Mouse (Mus musculus) left cerebral cortex, adult 2 months (tissue): ENCODE measurements around the gene Adk. TPM values are rescaled to one million over a fixed set of nuclear protein-coding genes. Genes with fewer than 3 reads are reported as not detected.

Experiments used
- DNase-seq, 2 experiments: peaks; one replicate each; pipeline ENCODE4 v3.0.0; 2021 to 2022; ENCODE audit warnings: low spot score in 2 of 2, mixed read lengths in 1 of 2; ENCODE audit errors: extremely low spot score in 1 of 2
- H3K27ac ChIP-seq: fragments of 200-600 bp; 2 replicates; pipeline ENCODE4 v1.8.1; 2022
- H3K4me3 ChIP-seq: fragments of 200-600 bp; 2 replicates; pipeline ENCODE4 v1.8.1; 2022
- CTCF ChIP-seq: fragments of 200-600 bp; IDR thresholded peaks from 2 replicates; pipeline ENCODE4 v1.8.1; 2022; ENCODE audit warnings: antibody characterized with exemption, mild to moderate bottlenecking, moderate library complexity
- intact Hi-C: fragments of 180-260 bp; cut with DNase I; formaldehyde crosslinking; loops from one replicate; pipeline ENCODE4 v1.15.1; 2025
- total RNA-seq, 2 experiments: library from RNA; stranded (reverse); gene quantifications; 2 replicates each; pipeline ENCODE4 v1.2.3; 2021

Gene Adk
- total RNA-seq, 2 experiments from 2014 or later = 59.5 to 69.6 TPM

DNA sequence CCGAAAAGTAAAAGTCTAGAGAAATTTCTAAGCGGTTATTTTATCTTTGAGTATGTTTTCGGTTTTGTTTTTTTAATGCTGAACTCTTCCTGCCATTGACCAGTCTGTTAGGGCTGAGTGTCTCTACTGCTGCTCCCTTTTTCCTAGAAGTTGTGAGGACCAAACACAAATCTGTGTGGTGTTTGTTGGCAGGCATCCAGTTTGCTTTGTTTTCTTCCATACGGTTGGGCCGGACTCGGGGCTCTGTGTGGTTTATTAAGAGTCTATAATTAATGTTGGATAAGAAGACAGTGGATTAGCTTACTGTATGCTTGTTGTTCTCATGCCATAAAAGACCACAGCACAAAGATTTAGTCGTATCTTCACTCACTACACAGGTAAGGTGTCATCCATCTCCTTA lies 233.9 kb downstream of the Adk start:
- no peak for TF ChIP-seq CTCF
- DNase-seq = no peak
- H3K4me3 ChIP-seq = no peak overlapping the region
- H3K27ac ChIP-seq = no peak overlapping the region
- intact Hi-C loops = no loop called here

DNA sequence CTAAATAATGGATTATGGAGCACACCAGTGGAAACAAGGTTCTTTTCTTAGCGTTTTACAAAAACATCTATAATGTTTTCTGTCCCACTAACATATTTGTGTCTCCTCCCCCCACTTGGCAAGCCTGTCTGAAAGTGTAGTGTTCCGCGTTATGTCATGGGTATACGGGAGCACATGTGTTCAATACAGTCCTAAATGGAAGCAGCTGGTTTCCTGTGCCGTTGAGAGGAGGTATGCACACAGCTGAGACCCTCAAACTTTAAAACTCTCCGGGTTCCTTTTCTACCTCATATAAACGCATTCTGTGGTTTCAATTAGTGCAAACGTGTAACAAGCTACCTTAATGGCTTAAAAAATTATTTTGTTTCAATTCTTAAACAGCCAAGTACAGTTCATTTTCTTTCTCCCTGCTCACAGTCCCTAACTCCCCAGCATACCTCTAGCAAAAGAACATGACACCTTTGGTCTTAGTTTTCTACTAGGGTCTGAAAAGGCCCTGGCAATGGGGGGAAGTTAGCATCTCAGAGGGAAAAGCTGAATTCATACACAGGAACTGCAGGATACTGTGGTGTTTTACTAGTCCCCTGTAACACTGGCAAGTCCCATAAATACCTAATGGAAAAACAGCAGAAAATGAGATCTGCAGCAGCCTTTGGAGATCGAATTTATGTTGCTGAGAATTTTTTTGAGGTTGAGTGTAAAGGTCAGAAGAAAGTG lies 235.5 kb downstream of the Adk start:
- DNase-seq = no peak
- no peak for TF ChIP-seq CTCF
- intact Hi-C loops = no loop called here
- H3K27ac ChIP-seq = no peak overlapping the region
- H3K4me3 ChIP-seq = no peak overlapping the region

DNA sequence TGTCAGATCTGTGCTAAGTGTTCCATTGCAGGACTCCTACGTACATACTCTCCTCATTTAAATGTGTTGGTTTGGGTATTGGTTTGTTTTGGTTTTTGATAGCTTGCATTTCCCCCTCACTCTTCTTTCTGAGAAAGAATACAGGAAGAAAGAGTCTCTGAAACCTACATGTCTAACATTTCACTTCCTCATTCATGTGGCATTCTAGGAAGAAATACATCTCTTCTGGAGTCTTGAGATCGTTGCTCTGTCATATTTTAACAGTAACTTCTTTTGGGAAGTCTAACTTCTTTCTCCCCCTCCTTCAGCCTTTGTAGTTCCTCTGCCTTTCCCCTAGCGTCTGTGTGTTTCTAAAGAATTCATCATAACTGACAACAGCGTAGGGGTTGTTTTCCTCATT lies 247.4 kb downstream of the Adk start:
- H3K4me3 ChIP-seq = no peak overlapping the region
- no peak for DNase-seq
- no peak overlapping the region for H3K27ac ChIP-seq
- no peak for TF ChIP-seq CTCF
- intact Hi-C loops = no loop called here

DNA sequence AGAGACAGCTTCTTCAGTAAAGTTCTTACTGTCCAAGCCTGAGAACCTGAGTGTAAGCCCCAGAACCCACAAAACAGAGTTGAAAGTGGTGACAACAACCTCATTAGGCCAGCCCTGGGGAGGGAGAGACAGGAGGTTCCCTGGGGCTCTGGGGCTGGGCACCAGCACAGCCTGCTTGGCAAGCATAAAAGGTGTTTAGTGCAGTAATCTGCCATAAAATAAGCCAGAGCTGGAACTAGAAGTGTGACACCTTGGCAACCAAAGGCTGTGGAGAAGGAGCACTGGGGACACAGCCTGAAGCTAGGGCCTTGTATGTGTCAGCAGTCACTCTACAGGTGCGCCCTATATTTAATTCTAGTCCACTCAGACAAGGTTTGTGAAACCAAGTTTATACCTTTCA lies 252.4 kb downstream of the Adk start:
- no peak for DNase-seq
- no peak for TF ChIP-seq CTCF

DNA sequence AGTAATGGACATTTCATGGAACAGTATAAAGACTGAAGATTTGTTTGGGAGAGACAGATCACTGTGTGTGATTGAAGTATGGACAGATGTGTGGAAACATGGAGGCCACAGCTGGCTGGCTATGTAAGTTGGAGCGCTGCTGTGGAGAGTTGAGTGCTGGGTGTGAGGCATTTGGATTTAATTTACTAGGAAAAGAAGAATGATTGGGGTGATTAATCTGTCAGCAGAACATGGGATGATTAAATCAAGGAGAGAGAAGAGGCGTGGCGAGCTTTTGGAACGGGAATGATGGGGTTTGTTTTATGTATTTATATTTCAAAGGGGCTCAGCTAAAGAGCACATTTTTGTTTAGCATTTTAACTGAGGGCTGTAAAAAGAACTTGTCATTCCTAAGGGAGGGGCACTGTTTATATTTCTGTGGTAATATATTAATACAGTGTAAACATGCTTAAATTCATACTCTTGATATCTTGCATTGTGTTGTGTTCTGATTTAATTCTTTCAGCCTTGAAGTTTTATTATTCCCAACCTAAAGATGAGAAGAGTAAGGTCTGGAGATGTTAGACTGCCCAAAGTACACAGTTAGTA lies 256.1 kb downstream of the Adk start:
- TF ChIP-seq CTCF = no peak
- Histone ChIP-seq H3K4me3 (no peak overlapping the region), H3K27ac (no peak overlapping the region)
- DNase-seq = no peak
- intact Hi-C loops = no loop called here

More for the DNA sequence above, 252.4 kb downstream of the Adk start:
- no peak overlapping the region for H3K27ac ChIP-seq
- intact Hi-C loops = no loop called here
- no peak overlapping the region for H3K4me3 ChIP-seq

DNA sequence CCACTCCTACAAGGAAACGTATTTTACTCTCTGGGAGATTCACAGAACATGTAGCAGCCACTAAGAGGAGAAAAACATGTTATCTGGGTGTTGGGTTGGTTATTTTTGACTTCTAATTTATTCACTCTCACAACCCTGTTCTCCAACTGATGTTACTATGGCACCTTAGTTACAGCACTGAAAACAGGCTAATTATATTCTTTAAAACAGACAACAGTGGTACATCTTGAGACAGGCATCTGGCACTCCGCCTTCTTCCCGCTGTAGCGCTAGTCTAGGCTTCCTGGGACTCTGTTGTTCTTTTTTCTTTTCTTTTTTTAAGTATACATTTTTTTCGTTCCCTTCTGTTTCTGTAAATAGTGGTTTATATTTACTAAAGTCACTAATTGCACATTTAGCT lies 258.2 kb downstream of the Adk start:
- peak; percentile 32 to 35 for DNase-seq
- TF ChIP-seq CTCF = no peak
- peak overlapping the region; percentile 38; the same call in 1 of the 2 replicates for H3K27ac ChIP-seq
- intact Hi-C loops = loop anchor here (2.0 kb wide), 1 partner anchor 58 kb away; no protein-coding TSS in a partner anchor
- H3K4me3 ChIP-seq = no peak overlapping the region

DNA sequence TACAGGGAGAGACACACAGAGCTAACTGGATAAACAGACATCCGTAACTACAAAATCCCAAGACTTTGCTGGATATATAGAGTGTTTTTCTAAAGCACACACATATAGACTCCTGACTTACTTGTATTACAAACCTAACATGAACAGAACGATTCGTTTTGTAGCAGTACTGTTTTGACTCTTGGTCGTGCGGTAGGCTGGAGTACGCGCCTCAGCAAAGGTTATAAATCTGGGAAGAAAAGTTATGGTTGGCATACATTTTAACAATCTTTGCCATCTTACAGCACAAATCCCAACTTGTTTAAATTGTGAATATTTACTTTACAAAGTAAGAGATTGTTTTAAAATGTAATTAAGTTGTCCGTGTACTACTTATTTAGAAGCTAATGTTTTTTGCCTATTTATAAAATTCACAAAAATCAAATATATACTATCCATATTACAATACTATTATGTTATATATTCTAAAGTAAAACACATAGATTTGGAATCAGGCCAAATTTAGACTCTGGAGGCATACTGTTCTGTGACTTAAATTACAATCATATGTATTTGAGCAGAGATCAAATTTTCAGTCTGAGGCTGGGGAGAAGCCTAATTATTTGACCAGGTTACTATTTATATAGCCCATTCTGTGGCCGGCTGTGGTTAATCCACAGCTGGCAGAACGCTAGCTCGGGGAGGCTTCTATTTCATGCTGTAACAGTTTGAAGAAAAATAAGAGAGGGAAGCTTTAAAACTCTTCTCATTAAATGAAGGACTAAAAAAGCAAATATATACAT lies 261.4 kb downstream of the Adk start:
- Histone ChIP-seq H3K4me3 (no peak overlapping the region), H3K27ac (no peak overlapping the region)
- intact Hi-C loops = no loop called here
- DNase-seq = no peak
- TF ChIP-seq CTCF = no peak

DNA sequence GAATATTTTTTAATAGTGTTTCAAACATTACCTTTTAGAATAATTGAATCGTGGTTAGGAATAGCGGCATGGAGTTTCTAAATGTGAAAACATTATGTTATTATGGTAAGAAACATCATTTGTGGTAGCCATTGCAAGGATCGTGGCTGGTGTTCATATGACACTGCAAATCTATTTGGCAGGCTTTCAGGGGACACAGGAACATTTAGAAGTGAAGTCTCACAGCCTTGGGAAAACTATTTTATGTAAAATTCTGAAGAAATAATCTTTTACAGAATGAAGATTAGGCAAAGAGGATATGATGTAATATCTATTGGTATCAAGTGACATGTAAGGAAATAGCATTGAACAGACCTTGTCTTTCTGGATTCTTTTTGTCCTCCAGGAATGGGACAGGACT lies 262.1 kb downstream of the Adk start:
- Histone ChIP-seq H3K4me3 (no peak overlapping the region), H3K27ac (no peak overlapping the region)
- intact Hi-C loops = no loop called here
- no peak for DNase-seq
- TF ChIP-seq CTCF = no peak

DNA sequence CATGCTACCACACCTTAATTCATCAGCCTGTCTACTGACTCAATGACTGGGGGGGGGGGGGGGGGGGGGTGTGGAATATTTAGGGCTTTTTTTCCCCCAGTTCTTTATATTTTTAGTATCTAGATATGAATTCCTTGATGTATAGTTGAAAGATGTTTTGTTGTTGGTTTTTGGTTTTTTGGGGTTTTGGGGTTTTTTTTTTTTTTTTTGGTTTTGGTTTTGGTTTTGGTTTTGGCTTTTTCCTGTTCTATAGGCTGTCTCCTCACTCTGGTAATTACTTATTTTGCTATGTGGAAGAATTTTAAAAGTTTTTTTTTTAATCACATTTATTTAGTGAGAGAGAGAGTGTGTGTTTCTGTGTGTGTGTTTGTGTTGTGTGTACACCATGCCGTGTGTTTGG lies 282.5 kb downstream of the Adk start:
- TF ChIP-seq CTCF = no peak
- intact Hi-C loops = no loop called here
- DNase-seq = no peak
- Histone ChIP-seq H3K4me3 (no peak overlapping the region), H3K27ac (no peak overlapping the region)

DNA sequence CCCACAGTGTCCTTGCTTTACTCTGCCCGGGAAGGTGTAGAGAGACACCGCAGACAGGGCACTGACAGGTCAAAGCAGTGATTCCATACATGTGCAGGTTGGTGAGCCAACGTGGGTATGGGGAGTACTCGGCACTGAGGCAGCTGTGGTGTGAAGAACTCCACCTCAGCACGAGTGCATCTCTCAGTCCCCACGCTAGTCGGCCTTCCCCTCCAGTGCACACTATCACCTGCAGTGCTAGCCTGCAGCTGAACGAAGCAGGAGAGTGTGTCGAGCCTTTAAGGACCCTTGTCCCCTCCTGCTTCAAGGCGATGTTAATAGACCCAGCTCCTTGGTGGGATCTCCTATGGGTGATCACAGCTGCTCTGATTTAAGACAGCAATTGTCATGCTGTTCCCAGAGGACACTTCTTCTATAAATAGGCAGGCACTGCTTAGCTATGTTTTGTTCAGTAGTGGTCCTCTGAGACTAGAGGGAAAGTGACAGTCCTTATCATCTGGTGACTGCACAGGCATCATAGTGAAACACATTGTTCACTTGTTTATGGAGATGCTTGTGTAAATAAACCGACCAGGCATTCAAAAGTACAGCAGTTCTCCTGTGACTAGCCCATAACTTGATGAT lies 283.4 kb downstream of the Adk start:
- H3K4me3 ChIP-seq = no peak overlapping the region
- intact Hi-C loops = no loop called here
- no peak for TF ChIP-seq CTCF
- no peak overlapping the region for H3K27ac ChIP-seq
- no peak for DNase-seq

DNA sequence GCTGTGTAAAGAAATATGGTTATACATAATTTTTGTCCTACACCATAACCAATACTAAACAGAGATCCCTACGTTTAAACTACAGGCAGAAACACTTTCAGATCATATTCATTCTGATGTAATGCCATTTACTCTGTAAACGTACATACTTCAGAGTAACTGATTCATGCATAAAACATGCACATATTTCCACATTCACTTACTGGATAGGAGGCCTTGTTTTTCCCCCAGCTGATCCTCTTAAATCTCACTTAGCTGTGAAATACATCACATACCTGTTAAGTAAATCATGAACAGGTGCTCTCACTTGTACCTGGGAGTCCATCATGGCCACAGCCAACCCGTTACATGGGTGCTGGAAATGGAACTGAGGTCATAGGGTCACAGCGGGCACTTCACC lies 285.6 kb downstream of the Adk start:
- Histone ChIP-seq H3K27ac (no peak overlapping the region), H3K4me3 (no peak overlapping the region)
- intact Hi-C loops = no loop called here
- no peak for TF ChIP-seq CTCF
- no peak for DNase-seq

DNA sequence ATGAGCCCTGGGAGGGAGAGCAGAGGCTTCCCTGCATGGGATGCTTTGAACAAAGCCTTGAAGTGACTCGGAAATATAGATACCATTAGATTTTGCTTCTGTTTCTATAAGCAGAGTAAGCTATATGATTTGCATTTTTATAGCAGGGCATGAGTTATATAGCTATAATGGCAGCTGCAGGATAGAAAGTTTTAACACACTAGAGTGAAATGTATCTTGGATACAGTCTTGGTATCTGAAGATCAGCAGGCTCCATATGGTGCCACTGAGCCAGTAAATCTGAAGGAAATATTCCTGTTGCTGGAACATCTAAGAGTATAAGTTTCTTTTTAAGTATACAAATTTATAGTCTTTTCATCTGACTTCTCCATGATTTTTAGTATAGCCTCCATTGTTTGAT lies 288.8 kb downstream of the Adk start:
- intact Hi-C loops = no loop called here
- no peak for TF ChIP-seq CTCF
- H3K27ac ChIP-seq = peak overlapping the region; percentile 51; the same call in 1 of the 2 replicates

More for the DNA sequence above, 288.8 kb downstream of the Adk start:
- H3K4me3 ChIP-seq = no peak overlapping the region
- no peak for DNase-seq
